Mouse (Mus musculus): ENCODE measurements around the gene Pdzk1ip1.

The Pdzk1ip1 gene

DNA sequence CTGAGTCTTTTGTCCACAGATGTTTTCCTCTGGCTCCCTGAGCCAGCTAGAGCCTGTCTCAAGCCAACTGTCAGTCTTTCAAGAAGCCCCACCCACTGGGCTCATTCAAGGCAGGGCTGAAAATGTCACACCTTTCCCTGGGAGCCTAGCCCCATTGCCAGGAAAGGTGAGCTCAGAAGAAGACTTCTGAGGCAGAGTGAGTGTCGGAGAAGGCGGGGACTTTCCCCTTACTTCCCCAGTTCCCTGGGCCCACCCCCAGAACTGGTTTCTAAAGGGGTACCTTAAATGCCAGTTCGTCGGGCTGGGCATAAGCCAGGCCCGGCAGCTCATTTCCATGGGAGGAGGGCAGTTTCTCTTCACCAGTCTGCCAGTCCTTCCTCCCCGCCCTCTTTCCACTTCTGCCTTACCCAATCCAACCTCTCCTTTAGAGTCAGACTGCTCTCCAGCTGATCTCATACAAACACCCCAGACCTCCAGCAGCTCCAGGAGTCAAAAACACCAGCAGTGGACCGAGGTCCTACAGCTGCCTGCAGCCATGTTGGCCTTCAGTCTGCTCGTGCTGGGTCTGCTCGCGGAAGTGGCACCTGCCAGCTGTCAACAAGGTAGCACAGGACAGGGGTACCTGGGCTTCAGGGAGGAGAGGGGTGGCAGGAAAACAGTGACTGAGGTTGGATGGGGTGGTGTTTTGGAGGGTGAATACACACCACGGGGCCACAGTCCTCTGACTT lies at the start of gene Pdzk1ip1:
TSS of gene Pdzk1ip1 (plus strand) at position 98 of the 728 bp plus-strand sequence.
- in situ Hi-C loops (cut with MboI; ENCODE audit: low sequenced_read_pairs) = no loop called here

- in situ Hi-C loops (cut with MboI; ENCODE audit: low sequenced_read_pairs) = no loop called here
Observed at GRCm38 (mm10) chr4:115045621-115046020, 42.9 kb upstream of the Pdzk1ip1 start.

DNA sequence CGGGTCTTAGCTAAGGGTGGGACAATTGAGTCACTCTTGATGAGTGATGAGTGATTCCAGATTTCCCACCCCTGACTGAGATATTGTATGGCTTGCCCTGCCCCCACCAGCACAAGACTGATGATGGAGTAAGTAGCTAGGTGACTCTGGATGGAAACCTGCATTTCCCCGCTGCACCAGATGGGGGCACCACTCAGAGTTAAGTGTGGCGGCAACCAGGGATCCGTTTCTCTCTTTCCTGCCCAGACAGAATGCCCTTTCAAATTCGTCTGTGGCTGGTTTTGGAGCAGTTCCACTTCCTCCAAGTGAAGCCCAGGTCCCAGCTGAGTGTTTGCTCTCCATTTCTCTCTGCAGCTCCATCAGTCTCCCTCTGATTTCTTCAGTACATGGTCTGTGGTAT lies 40.8 kb upstream of the Pdzk1ip1 start:
- in situ Hi-C loops (cut with MboI; ENCODE audit: low sequenced_read_pairs) = no loop called here

GRCm38 (mm10) chr4:115048190-115048589 lies 40.3 kb upstream of the Pdzk1ip1 start:
- in situ Hi-C loops (cut with MboI; ENCODE audit: low sequenced_read_pairs) = no loop called here

- in situ Hi-C loops (cut with MboI; ENCODE audit: low sequenced_read_pairs) = no loop called here
Observed at GRCm38 (mm10) chr4:115051245-115051644, 37.3 kb upstream of the Pdzk1ip1 start.

DNA sequence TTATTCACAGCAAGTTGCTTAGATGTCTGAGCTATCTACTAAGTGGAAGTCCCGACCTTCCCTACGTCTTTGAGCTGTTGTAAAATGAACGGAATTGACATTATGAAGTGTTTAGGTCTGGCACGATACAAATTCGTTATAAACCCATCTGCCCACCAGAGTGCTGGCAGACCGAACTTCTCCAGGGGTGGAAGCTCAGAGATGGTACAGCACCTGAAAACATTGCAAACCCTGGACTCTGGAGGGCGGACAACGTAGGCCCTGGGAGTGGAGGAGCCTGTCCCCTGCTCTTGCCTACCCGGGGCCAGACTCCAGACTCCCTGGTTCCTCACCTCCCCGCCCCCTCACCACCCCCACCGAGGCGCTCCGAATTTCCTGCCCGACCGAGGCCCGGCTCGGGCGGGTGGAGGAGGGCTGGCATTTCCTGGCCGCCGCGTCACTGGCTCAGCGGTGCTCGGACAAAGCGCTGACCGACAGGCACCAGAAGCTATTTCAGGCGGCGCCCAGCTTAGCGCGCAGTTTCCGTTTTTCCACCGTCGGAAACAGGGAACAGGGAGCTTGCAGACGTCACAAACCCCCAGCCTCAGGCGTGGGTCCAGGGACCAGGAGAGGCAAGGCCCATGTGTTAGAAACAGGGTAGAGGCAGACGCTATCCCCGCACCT lies 36.0 kb upstream of the Pdzk1ip1 start:
- in situ Hi-C loops (cut with MboI; ENCODE audit: low sequenced_read_pairs) = no loop called here

GRCm38 (mm10) chr4:115055044-115055443 lies 33.5 kb upstream of the Pdzk1ip1 start:
- in situ Hi-C loops (cut with MboI; ENCODE audit: low sequenced_read_pairs) = no loop called here

DNA sequence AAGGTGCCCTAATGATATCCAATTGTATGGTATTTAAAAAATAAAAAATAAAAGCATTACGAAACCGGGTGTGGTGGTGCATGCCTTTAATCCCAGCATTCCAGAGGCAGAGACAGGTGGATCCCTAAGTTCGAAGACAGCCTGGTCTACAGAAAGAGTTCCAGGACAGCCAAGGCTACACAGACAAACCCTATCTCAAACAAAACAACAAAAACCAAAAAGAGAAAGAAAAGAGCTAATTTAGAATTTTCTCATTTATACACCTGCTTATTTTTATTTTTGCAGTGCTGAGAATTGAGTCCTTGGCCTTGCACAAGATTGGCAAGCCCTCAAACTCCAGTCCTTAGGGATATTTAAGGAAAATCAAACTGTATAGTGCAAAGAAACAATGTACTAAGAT lies 32.8 kb upstream of the Pdzk1ip1 start:
- in situ Hi-C loops (cut with MboI; ENCODE audit: low sequenced_read_pairs) = no loop called here

GRCm38 (mm10) chr4:115056371-115056920 lies 32.1 kb upstream of the Pdzk1ip1 start, which contains the start of gene Tal1:
Gene Tal1 (plus strand): TSS chr4:115056426.
- in situ Hi-C loops (cut with MboI; ENCODE audit: low sequenced_read_pairs) = no loop called here

- in situ Hi-C loops (cut with MboI; ENCODE audit: low sequenced_read_pairs) = no loop called here
Observed at GRCm38 (mm10) chr4:115056921-115057673, 31.4 kb upstream of the Pdzk1ip1 start.

GRCm38 (mm10) chr4:115057674-115058316 lies 30.7 kb upstream of the Pdzk1ip1 start:
- in situ Hi-C loops (cut with MboI; ENCODE audit: low sequenced_read_pairs) = no loop called here

DNA sequence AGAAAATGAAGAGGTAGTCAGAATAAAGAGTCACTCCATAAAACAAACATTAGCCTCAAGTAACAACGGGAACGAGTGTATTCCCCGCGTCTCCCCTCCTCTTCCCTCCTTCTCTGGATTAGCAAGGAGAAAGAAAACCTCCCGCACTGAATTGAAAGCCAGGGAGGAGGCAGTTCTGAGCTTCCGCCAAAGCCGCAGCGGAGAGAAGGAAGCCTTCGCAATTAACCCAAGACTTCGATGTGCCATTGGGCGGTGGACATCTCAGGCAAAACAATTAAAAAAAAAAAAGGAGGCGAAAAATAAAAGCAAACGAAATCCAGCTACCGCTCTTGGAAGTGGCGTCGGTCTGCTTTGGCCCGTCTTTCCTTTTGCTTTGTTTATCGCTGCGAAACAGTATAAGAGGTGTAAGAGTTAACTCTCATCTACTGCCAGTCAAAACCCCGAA lies 30.2 kb upstream of the Pdzk1ip1 start:
- in situ Hi-C loops (cut with MboI; ENCODE audit: low sequenced_read_pairs) = no loop called here

- in situ Hi-C loops (cut with MboI; ENCODE audit: low sequenced_read_pairs) = no loop called here
Observed at GRCm38 (mm10) chr4:115058871-115059590, 29.5 kb upstream of the Pdzk1ip1 start.

GRCm38 (mm10) chr4:115059871-115060270 lies 28.6 kb upstream of the Pdzk1ip1 start:
- in situ Hi-C loops (cut with MboI; ENCODE audit: low sequenced_read_pairs) = no loop called here

DNA sequence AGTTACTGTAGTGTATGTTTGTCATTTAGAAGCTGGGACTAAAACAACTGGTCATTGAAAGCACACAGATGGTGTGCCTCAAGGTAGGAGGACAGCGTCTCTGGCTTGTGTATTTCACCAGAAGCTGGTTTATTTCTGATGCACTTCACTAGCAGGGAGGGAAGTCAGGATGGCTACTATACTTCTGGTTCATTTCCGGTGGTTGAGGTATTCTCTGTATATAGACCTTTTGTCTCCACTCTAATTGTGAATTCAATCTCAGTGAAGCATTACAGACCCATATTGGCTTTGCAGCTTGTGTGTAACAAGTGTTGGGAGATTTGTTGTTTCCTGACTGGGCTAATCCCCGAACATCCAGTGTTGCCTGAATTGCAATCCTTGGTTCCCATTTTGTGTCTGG lies 27.8 kb upstream of the Pdzk1ip1 start:
- in situ Hi-C loops (cut with MboI; ENCODE audit: low sequenced_read_pairs) = no loop called here

DNA sequence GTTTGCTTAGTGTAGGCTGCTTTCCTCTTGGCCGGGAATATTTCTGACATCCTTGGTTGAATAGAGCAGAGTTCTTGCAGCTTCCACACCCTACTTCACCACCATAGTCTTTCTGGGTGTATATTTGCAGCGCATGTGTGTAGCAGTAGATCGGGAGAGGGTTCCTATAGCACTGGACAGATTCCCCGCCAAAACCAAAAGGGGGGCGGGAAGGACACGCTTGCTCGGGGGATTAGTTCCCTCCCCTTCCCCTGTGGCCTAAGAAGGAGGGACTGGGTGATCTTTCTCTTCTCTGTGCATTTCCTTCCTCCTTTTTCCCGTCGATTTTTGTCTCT lies 26.0 kb upstream of the Pdzk1ip1 start:
- in situ Hi-C loops (cut with MboI; ENCODE audit: low sequenced_read_pairs) = no loop called here

- in situ Hi-C loops (cut with MboI; ENCODE audit: low sequenced_read_pairs) = no loop called here
Observed at GRCm38 (mm10) chr4:115062875-115063517, 25.5 kb upstream of the Pdzk1ip1 start.

- in situ Hi-C loops (cut with MboI; ENCODE audit: low sequenced_read_pairs) = no loop called here
Observed at GRCm38 (mm10) chr4:115063518-115064239, 24.8 kb upstream of the Pdzk1ip1 start.

GRCm38 (mm10) chr4:115071668-115072067 lies 16.8 kb upstream of the Pdzk1ip1 start:
- in situ Hi-C loops (cut with MboI; ENCODE audit: low sequenced_read_pairs) = no loop called here
